Mouse (Mus musculus) midbrain, embryonic 11.5 days (tissue): Measurements from ENCODE around the gene Pphln1. TPM values are rescaled to one million over a fixed set of nuclear protein-coding genes. Genes with fewer than 3 reads are reported as not detected.

ENCODE experiments used
- ATAC-seq: fragments of 200-750 bp; cut with Nextera tagmentation; 2 replicates; pipeline ENCODE4 v1.8.0; 2017; ENCODE audit warnings: moderate TSS enrichment, moderate library complexity; ENCODE audit not compliant: low FRiP score
- DNase-seq: peaks from one replicate; pipeline ENCODE4 v3.0.0; 2015; ENCODE audit warnings: low spot score; ENCODE audit errors: missing footprints
- H3K27ac ChIP-seq: fragments of 300-500 bp; sonication (generic); 2 replicates; pipeline ENCODE4 v1.5.1; 2014; ENCODE audit warnings: low read depth, low read length
- H3K27me3 ChIP-seq: fragments of 300-500 bp; sonication (generic); 2 replicates; pipeline ENCODE4 v1.6.1; 2014; ENCODE audit warnings: mild to moderate bottlenecking, low read length, moderate library complexity, mixed read lengths; ENCODE audit not compliant: control insufficient read depth, insufficient read depth
- H3K36me3 ChIP-seq: fragments of 300-500 bp; sonication (generic); 2 replicates; pipeline ENCODE4 v1.6.1; 2014; ENCODE audit warnings: mild to moderate bottlenecking, low read length, moderate library complexity, mixed read lengths; ENCODE audit not compliant: control insufficient read depth, insufficient read depth
- H3K4me1 ChIP-seq: fragments of 300-500 bp; sonication (generic); 2 replicates; pipeline ENCODE4 v1.6.1; 2014; ENCODE audit warnings: low read length; ENCODE audit not compliant: control insufficient read depth, insufficient read depth
- H3K4me2 ChIP-seq: fragments of 300-500 bp; sonication (generic); 2 replicates; pipeline ENCODE4 v1.6.1; 2014; ENCODE audit warnings: mild to moderate bottlenecking, moderate library complexity
- H3K4me3 ChIP-seq: fragments of 300-500 bp; sonication (generic); 2 replicates; pipeline ENCODE4 v1.5.1; 2014; ENCODE audit warnings: low read depth, low read length
- H3K9ac ChIP-seq: fragments of 300-500 bp; sonication (generic); 2 replicates; pipeline ENCODE4 v1.6.1; 2014; ENCODE audit warnings: low read length
- H3K9me3 ChIP-seq: fragments of 300-500 bp; sonication (generic); 2 replicates; pipeline ENCODE4 v1.6.1; 2016; ENCODE audit warnings: low read length; ENCODE audit not compliant: control insufficient read depth
- WGBS: fragments of 180-500 bp; shearing (Covaris S2); extraction: QIAGEN DNeasy Blood & Tissue Kit; methylation state at CpG from one replicate; pipeline ENCODE4 v1.1.7; 2014; 5-methylcytosine and 5-hydroxymethylcytosine counted together
- polyA plus RNA-seq: library from polyadenylated mRNA; unstranded; fragments of >200 nt; fragmentation: Nextera tagmentation; extraction: Ambion mirVana; gene quantifications from 2 replicates; pipeline ENCODE4 v1.2.1, GENCODE M21; 2014

The Pphln1 gene
- polyA plus RNA-seq, 1 experiment from 2014 or later: 62.5 TPM

- ATAC-seq (no peak), DNase-seq (no peak)
- Histone ChIP-seq H3K27me3 (no peaks in the 10 kb centered on the region), H3K4me3 (no peak overlapping the region), H3K4me2 (no peak overlapping the region), H3K27ac (no peak overlapping the region), H3K4me1 (no peaks in the 10 kb centered on the region), H3K36me3 (no peaks in the 10 kb centered on the region), H3K9ac (no peak overlapping the region), H3K9me3 (no peaks in the 10 kb centered on the region)
- 87% methylated on average over 6 of the region's 6 CpGs for WGBS
Observed at GRCm38 (mm10) chr15:93416300-93416699, 18.1 kb downstream of the Pphln1 start.

- 91% methylated on average over 7 of the region's 7 CpGs for WGBS
- no peak for ATAC-seq
Observed at GRCm38 (mm10) chr15:93420596-93420995, 22.4 kb downstream of the Pphln1 start.

DNA sequence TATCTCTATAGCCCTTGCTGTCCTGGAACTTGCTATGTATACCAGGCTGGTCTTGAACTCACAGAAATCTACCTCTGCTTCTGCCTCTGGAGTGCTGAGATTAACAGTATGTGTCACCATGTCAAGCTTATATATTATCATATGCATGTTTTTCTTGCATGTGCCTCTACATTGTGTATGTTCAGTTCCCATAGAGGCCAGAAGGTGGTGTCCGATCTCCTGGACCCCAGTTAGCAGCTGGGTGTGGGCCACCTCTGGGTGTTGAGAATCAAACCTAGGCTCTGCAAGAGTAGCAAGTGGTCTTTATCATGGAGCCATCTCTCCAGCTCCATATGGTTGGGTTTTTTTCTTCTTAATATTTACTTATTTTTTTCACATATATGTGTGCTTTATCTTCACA, 24.4 kb downstream of the Pphln1 start:
- no peak overlapping the region for H3K9ac ChIP-seq
- no peak overlapping the region for H3K4me2 ChIP-seq
- DNase-seq (no peak), ATAC-seq (no peak)
- H3K4me3 ChIP-seq: no peak overlapping the region
- no peaks in the 10 kb centered on the region for H3K4me1 ChIP-seq
- no peaks in the 10 kb centered on the region for H3K9me3 ChIP-seq
- H3K27ac ChIP-seq: no peak overlapping the region
- H3K27me3 ChIP-seq: no peaks in the 10 kb centered on the region
- 95% methylated on average over 1 of the region's 1 CpGs for WGBS
- H3K36me3 ChIP-seq: no peaks in the 10 kb centered on the region; the same call in 1 of the 2 replicates

More at GRCm38 (mm10) chr15:93420596-93420995, 22.4 kb downstream of the Pphln1 start:
- Histone ChIP-seq H3K36me3 (no peaks in the 10 kb centered on the region; the same call in 1 of the 2 replicates), H3K27ac (no peak overlapping the region), H3K4me2 (no peak overlapping the region), H3K9ac (no peak overlapping the region), H3K9me3 (no peaks in the 10 kb centered on the region), H3K27me3 (no peaks in the 10 kb centered on the region), H3K4me1 (no peaks in the 10 kb centered on the region), H3K4me3 (no peak overlapping the region)
- DNase-seq: no peak

DNA sequence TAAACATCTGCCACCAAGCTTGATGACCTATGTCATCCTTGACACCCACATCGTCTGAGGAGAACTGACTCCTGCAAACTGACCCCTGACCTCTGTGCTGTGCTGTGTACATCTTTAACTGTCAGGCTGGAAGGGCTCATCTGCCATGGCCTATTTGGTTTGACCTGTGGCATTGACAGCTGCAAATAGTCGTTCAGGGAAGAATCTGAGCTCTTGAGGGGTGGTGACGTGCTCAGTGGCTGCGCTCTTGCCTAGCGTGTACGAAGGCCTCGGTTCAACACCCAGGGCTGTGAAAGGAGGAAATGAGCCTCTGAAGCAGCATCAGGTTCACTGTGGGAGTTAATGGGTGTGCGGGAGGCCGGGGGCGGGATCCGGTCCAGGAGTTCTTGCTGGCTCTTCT, 35.7 kb downstream of the Pphln1 start:
- H3K27me3 ChIP-seq: no peaks in the 10 kb centered on the region
- no peak overlapping the region for H3K27ac ChIP-seq
- no peaks in the 10 kb centered on the region for H3K4me1 ChIP-seq
- ATAC-seq (0 out of 2 replicates have a peak, but pooled peaks have one; percentile 44), DNase-seq (peak; percentile 82)
- H3K9ac ChIP-seq: no peak overlapping the region
- H3K4me2 ChIP-seq: no peak overlapping the region
- no peaks in the 10 kb centered on the region for H3K36me3 ChIP-seq
- WGBS: 80% methylated on average over 11 of the region's 11 CpGs
- no peaks in the 10 kb centered on the region for H3K9me3 ChIP-seq
- H3K4me3 ChIP-seq: no peak overlapping the region

- no peak overlapping the region for H3K27ac ChIP-seq
- DNase-seq (peak; percentile 51), ATAC-seq (no peak)
- no peaks in the 10 kb centered on the region for H3K36me3 ChIP-seq
- H3K4me2 ChIP-seq: no peak overlapping the region
- 92% methylated on average over 12 of the region's 12 CpGs for WGBS
- no peaks in the 10 kb centered on the region for H3K27me3 ChIP-seq
- no peaks in the 10 kb centered on the region for H3K9me3 ChIP-seq
- no peak overlapping the region for H3K4me3 ChIP-seq
- no peak overlapping the region for H3K9ac ChIP-seq
- H3K4me1 ChIP-seq: no peaks in the 10 kb centered on the region
Observed at GRCm38 (mm10) chr15:93435998-93436397, 37.8 kb downstream of the Pphln1 start.

- Histone ChIP-seq H3K9me3 (no peaks in the 10 kb centered on the region), H3K4me1 (no peaks in the 10 kb centered on the region), H3K36me3 (peaks cover 4% of the 10 kb centered on the region; the same call in 1 of the 2 replicates), H3K27ac (no peak overlapping the region), H3K4me3 (no peak overlapping the region), H3K9ac (no peak overlapping the region), H3K4me2 (no peak overlapping the region), H3K27me3 (no peaks in the 10 kb centered on the region)
- 47% methylated on average over 5 of the region's 5 CpGs for WGBS
- peak; percentile 86 for DNase-seq
- ATAC-seq: peak; percentile 61; the same call in 1 of the 2 replicates
Observed at GRCm38 (mm10) chr15:93438663-93439062, 40.5 kb downstream of the Pphln1 start.

DNA sequence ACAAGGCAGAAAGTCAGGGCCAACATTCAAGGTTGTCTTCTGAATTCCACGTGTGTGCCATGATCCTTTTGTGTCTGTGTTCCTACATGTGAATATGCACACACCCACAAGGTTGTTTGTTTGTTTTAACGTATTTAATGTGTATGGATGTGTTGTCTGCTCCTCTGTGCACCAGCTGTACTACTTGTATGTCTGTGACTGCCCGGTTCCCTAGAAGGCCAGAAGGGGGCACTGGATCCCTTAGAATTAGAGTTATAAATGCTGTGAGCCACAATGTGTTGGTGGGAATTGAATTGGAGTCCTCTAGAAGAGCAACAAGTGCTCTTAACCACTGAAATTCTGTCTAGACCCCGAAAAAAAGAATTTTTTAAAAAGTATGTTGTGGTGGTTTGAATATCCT, 44.1 kb downstream of the Pphln1 start:
- WGBS: 91% methylated on average over 4 of the region's 4 CpGs
- no peak overlapping the region for H3K4me2 ChIP-seq
- no peaks in the 10 kb centered on the region for H3K9me3 ChIP-seq
- H3K27me3 ChIP-seq: no peaks in the 10 kb centered on the region
- ATAC-seq (no peak), DNase-seq (peak; percentile 60)
- no peak overlapping the region for H3K9ac ChIP-seq
- no peaks in the 10 kb centered on the region for H3K4me1 ChIP-seq
- H3K36me3 ChIP-seq: peaks cover 4% of the 10 kb centered on the region; the same call in 1 of the 2 replicates
- H3K4me3 ChIP-seq: no peak overlapping the region
- H3K27ac ChIP-seq: no peak overlapping the region

GRCm38 (mm10) chr15:93443676-93444075, 45.5 kb downstream of the Pphln1 start:
- ATAC-seq (no peak), DNase-seq (peak; percentile 39)
- H3K36me3 ChIP-seq: peaks cover 4% of the 10 kb centered on the region; the same call in 1 of the 2 replicates
- no peak overlapping the region for H3K27ac ChIP-seq
- no peaks in the 10 kb centered on the region for H3K9me3 ChIP-seq
- no peak overlapping the region for H3K9ac ChIP-seq
- no peak overlapping the region for H3K4me2 ChIP-seq
- H3K27me3 ChIP-seq: no peaks in the 10 kb centered on the region
- no peak overlapping the region for H3K4me3 ChIP-seq
- WGBS: 88% methylated on average over 6 of the region's 6 CpGs
- no peaks in the 10 kb centered on the region for H3K4me1 ChIP-seq

DNA sequence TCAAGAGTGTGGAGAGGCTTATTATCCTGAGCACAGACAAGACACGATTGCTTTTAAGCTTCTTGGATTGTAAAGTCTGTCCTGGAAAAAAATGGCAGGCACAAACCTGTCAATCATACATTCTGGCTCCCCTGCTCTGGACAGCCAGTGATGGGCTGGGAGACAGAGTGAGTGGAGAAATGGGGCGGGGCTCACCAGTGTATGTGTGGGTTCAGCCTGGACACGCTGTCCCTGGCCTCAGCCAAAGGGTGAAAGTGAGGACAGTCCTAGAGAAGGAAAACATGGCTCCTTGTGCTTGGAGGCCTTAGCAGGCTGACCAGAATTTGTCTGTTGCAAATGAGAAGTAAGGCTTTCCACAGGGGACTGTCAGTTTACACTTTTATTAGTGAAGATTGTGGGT, 50.7 kb downstream of the Pphln1 start:
- no peak overlapping the region for H3K4me3 ChIP-seq
- H3K36me3 ChIP-seq: no peaks in the 10 kb centered on the region
- DNase-seq: peak; percentile 17
- no peak overlapping the region for H3K4me2 ChIP-seq
- no peaks in the 10 kb centered on the region for H3K4me1 ChIP-seq
- no peaks in the 10 kb centered on the region for H3K9me3 ChIP-seq
- ATAC-seq: no peak
- 89% methylated on average over 3 of the region's 3 CpGs for WGBS
- no peak overlapping the region for H3K27ac ChIP-seq
- no peaks in the 10 kb centered on the region for H3K27me3 ChIP-seq
- no peak overlapping the region for H3K9ac ChIP-seq
